21 mouse cellular contexts compared by ENCODE assay signal in genomic region chr1:193629887-193630286, GRCm38 (mm10).
A peak's percentile ranks its signal among the peaks of the same experiment; 100 is the strongest.
DNase-seq lines count a peak whose midpoint lies in the region; ATAC-seq and TF ChIP-seq lines count a peak whose summit lies in the region.
"Had no signal": no experiment of that assay in that cellular context is flagged by ENCODE, and none has a peak within 500 bp of the region (broad histone marks: within the 10 kb centered on the region; RNA-seq: fewer than 3 reads in every experiment).

No protein-coding gene starts in this region.

- no peaks in the 10 kb centered on the region for H3K4me1 ChIP-seq in lung, embryonic 14.5 days (ENCODE audit: insufficient read depth)
- H3K4me1 ChIP-seq in lung, postnatal 0 days (ENCODE audit: insufficient read depth, low read depth, low read length), result no peaks in the 10 kb centered on the region
- H3K4me1 ChIP-seq in heart, embryonic 16.5 days (ENCODE audit: control insufficient read depth, insufficient read depth, low read length), result peaks cover 25% of the 10 kb centered on the region
- H3K4me1 ChIP-seq: embryonic facial prominence, embryonic 15.5 days; megakaryocyte, embryonic 14.5 days had no signal

- no peak overlapping the region for H3K27ac ChIP-seq in lung, embryonic 14.5 days (ENCODE audit: low read depth)
- no peak overlapping the region for H3K27ac ChIP-seq in lung, postnatal 0 days (ENCODE audit: low read length)
- H3K27ac ChIP-seq in heart, embryonic 16.5 days (ENCODE audit: low read length), result peak overlapping the region; percentile 58
- H3K27ac ChIP-seq: embryonic facial prominence, embryonic 15.5 days; forebrain, embryonic 15.5 days; hindbrain, embryonic 15.5 days; limb, embryonic 10.5 days had no signal

- no peak overlapping the region for H3K4me2 ChIP-seq in lung, embryonic 14.5 days
- no peak overlapping the region for H3K4me2 ChIP-seq in lung, postnatal 0 days (replicated peaks; ENCODE audit: low read depth, low read length)
- H3K4me2 ChIP-seq in heart, embryonic 16.5 days (ENCODE audit: low read depth, low read length), result peak overlapping the region; percentile 22; the same call in 1 of the 2 replicates
- H3K4me2 ChIP-seq: embryonic facial prominence, embryonic 15.5 days; forebrain, embryonic 15.5 days; hindbrain, embryonic 15.5 days had no signal

- H3K4me3 ChIP-seq in lung, embryonic 14.5 days (ENCODE audit: low read depth, low read length), result no peak overlapping the region
- no peak overlapping the region for H3K4me3 ChIP-seq in lung, postnatal 0 days (ENCODE audit: low read depth, low read length)
- no peak overlapping the region for H3K4me3 ChIP-seq in heart, embryonic 16.5 days (ENCODE audit: low read length)
- H3K4me3 ChIP-seq: embryonic facial prominence, embryonic 15.5 days; forebrain, embryonic 15.5 days; hindbrain, embryonic 15.5 days; limb, embryonic 10.5 days; megakaryocyte, embryonic 14.5 days had no signal

- H3K9me3 ChIP-seq in lung, embryonic 14.5 days (ENCODE audit: low read depth, low read length), result no peaks in the 10 kb centered on the region
- no peaks in the 10 kb centered on the region for H3K9me3 ChIP-seq in lung, postnatal 0 days (ENCODE audit: low read length)
- no peaks in the 10 kb centered on the region for H3K9me3 ChIP-seq in heart, embryonic 16.5 days (replicated peaks; ENCODE audit: control insufficient read depth, low read length)
- H3K9me3 ChIP-seq: embryonic facial prominence, embryonic 15.5 days; forebrain, embryonic 15.5 days; hindbrain, embryonic 15.5 days; limb, embryonic 10.5 days; megakaryocyte, embryonic 14.5 days had no signal

- TF ChIP-seq CTCF in lung, embryonic 14.5 days (IDR thresholded peaks at IDR 0.05; ENCODE audit: low read depth), result no peak
- no peak for TF ChIP-seq CTCF in lung, postnatal 0 days (IDR thresholded peaks at IDR 0.05)

- no peak overlapping the region for H3K9ac ChIP-seq in lung, embryonic 14.5 days
- H3K9ac ChIP-seq in lung, postnatal 0 days (replicated peaks; ENCODE audit: low read depth), result no peak overlapping the region
- H3K9ac ChIP-seq in heart, embryonic 16.5 days (ENCODE audit: low read length), result no peak overlapping the region
- H3K9ac ChIP-seq: embryonic facial prominence, embryonic 15.5 days; forebrain, embryonic 15.5 days; hindbrain, embryonic 15.5 days had no signal

- no peaks in the 10 kb centered on the region for H3K27me3 ChIP-seq in lung, embryonic 14.5 days (ENCODE audit: insufficient read depth, low read length)
- H3K27me3 ChIP-seq in lung, postnatal 0 days (replicated peaks; ENCODE audit: insufficient read depth, low read length), result no peaks in the 10 kb centered on the region
- no peaks in the 10 kb centered on the region for H3K27me3 ChIP-seq in heart, embryonic 16.5 days (ENCODE audit: control insufficient read depth, insufficient read depth, low read length)
- H3K27me3 ChIP-seq: embryonic facial prominence, embryonic 15.5 days; forebrain, embryonic 15.5 days; hindbrain, embryonic 15.5 days; megakaryocyte, embryonic 14.5 days had no signal

- no peaks in the 10 kb centered on the region for H3K36me3 ChIP-seq in lung, embryonic 14.5 days (ENCODE audit: insufficient read depth)
- H3K36me3 ChIP-seq in lung, postnatal 0 days (ENCODE audit: insufficient read depth, low read length), result no peaks in the 10 kb centered on the region
- no peaks in the 10 kb centered on the region for H3K36me3 ChIP-seq in heart, embryonic 16.5 days (ENCODE audit: control insufficient read depth, insufficient read depth)
- H3K36me3 ChIP-seq: embryonic facial prominence, embryonic 15.5 days; forebrain, embryonic 15.5 days; hindbrain, embryonic 15.5 days; limb, embryonic 10.5 days had no signal

- TF ChIP-seq EP300 in lung, postnatal 0 days (IDR thresholded peaks at IDR 0.05), result no peak

- ATAC-seq in lung, embryonic 14.5 days (ENCODE audit: insufficient read depth), result no peak
- no peak for ATAC-seq in lung, postnatal 0 days
- 0 out of 2 replicates have a peak, but pooled peaks have one; percentile 53 for ATAC-seq in heart, embryonic 16.5 days (replicated peaks; ENCODE audit: extremely low read depth, insufficient read depth, low FRiP score)
- ATAC-seq: forebrain, embryonic 15.5 days had no signal

- 47% methylated on average over 2 of the region's 2 CpGs for WGBS in lung, embryonic 14.5 days
- 50% methylated on average over 2 of the region's 2 CpGs for WGBS in lung, postnatal 0 days
- 22% methylated on average over 2 of the region's 2 CpGs for WGBS in heart, embryonic 16.5 days

- DNase-seq in lung, embryonic 14.5 days, result peak; percentile 33
- DNase-seq in lung, postnatal 0 days (ENCODE audit: low spot score), result no peak
- DNase-seq in heart, adult 9 months (ENCODE audit: low spot score in 2 of 2), result peak; percentile 41 to 44
- DNase-seq in layer of hippocampus, adult 8-10 months (ENCODE audit: low spot score in 2 of 2), result no peak
- no peak for DNase-seq in liver
- DNase-seq in layer of hippocampus, postnatal 25 days (ENCODE audit: extremely low spot score in 1 of 2, low spot score in 1 of 2), result no peak
- DNase-seq: adrenal gland, postnatal 14 days; cerebellum, adult 9-10 months; gastrocnemius, postnatal 36 days; kidney, adult 8-10 months; kidney, postnatal 10 days; lung, postnatal 14 days; midbrain, embryonic 14.5 days; right cerebral cortex, postnatal 25 days; thymus, postnatal 36 days had no signal

Comparison
In these comparisons a context has a peak if more than half of its experiments do, and no peak if none do; other contexts are left out.
1. DNase-seq: peak in lung, embryonic 14.5 days (single experiment) and heart, adult 9 months (2 of 2); none in lung, postnatal 0 days (single experiment), layer of hippocampus, adult 8-10 months (0 of 2), liver (single experiment) and layer of hippocampus, postnatal 25 days (0 of 2).